Mouse (Mus musculus) forebrain, embryonic 10.5 days (tissue): ENCODE measurements around the gene Nalcn. TPM values are rescaled to one million over a fixed set of nuclear protein-coding genes. Genes with fewer than 3 reads are reported as not detected.

Experiments
- DNase-seq: peaks from one replicate; pipeline ENCODE4 v3.0.0-alpha.2; 2017; ENCODE audit warnings: low spot score; ENCODE audit errors: extremely low spot score
- H3K27ac ChIP-seq: fragments of 300-500 bp; sonication (generic); 2 replicates; pipeline ENCODE4 v1.5.1; 2016; ENCODE audit warnings: mild to moderate bottlenecking
- H3K27me3 ChIP-seq: fragments of 300-500 bp; sonication (generic); 2 replicates; pipeline ENCODE4 v1.6.1; 2016; ENCODE audit warnings: mild to moderate bottlenecking; ENCODE audit not compliant: poor library complexity, severe bottlenecking
- H3K36me3 ChIP-seq: fragments of 300-500 bp; sonication (generic); replicated peaks from 2 replicates; pipeline ENCODE4 v1.6.1; 2016; ENCODE audit warnings: mild to moderate bottlenecking, moderate library complexity
- H3K4me1 ChIP-seq: fragments of 300-500 bp; sonication (generic); 2 replicates; pipeline ENCODE4 v1.6.1; 2016
- H3K4me3 ChIP-seq: fragments of 300-500 bp; sonication (generic); 2 replicates; pipeline ENCODE4 v1.5.1; 2016; ENCODE audit warnings: mild to moderate bottlenecking, moderate library complexity
- H3K9me3 ChIP-seq: fragments of 300-500 bp; sonication (generic); 2 replicates; pipeline ENCODE4 v1.6.1; 2016; ENCODE audit warnings: mild to moderate bottlenecking, moderate library complexity
- WGBS: fragments of 180-500 bp; shearing (Covaris S2); methylation state at CpG from one replicate; pipeline ENCODE4 v1.1.7; 2016; 5-methylcytosine and 5-hydroxymethylcytosine counted together
- polyA plus RNA-seq: library from polyadenylated mRNA; unstranded; fragments of >200 nt; fragmentation: Nextera tagmentation; extraction: Ambion mirVana; gene quantifications from 2 replicates; pipeline ENCODE4 v1.2.1, GENCODE M21; 2016

Nalcn gene
- polyA plus RNA-seq, 1 experiment from 2014 or later: 1.8 TPM

GRCm38 (mm10) chr14:123566599-123566998 lies 60.3 kb downstream of the Nalcn start:
- WGBS: 91% methylated on average over 2 of the region's 2 CpGs
- no peaks in the 10 kb centered on the region for H3K27me3 ChIP-seq

GRCm38 (mm10) chr14:123555533-123555932 lies 71.4 kb downstream of the Nalcn start:
- DNase-seq: no peak
- H3K27me3 ChIP-seq: no peaks in the 10 kb centered on the region
- H3K4me1 ChIP-seq: peaks cover 13% of the 10 kb centered on the region
- no peak overlapping the region for H3K27ac ChIP-seq
- no peaks in the 10 kb centered on the region for H3K9me3 ChIP-seq
- no peaks in the 10 kb centered on the region for H3K36me3 ChIP-seq
- H3K4me3 ChIP-seq: no peak overlapping the region

More at GRCm38 (mm10) chr14:123566599-123566998, 60.3 kb downstream of the Nalcn start:
- Histone ChIP-seq H3K4me1 (no peaks in the 10 kb centered on the region), H3K4me3 (no peak overlapping the region), H3K9me3 (no peaks in the 10 kb centered on the region), H3K36me3 (no peaks in the 10 kb centered on the region), H3K27ac (no peak overlapping the region)
- no peak for DNase-seq

- H3K4me1 ChIP-seq: peaks cover 13% of the 10 kb centered on the region
- no peaks in the 10 kb centered on the region for H3K27me3 ChIP-seq
- H3K27ac ChIP-seq: no peak overlapping the region
- no peak for DNase-seq
- no peaks in the 10 kb centered on the region for H3K9me3 ChIP-seq
- H3K36me3 ChIP-seq: no peaks in the 10 kb centered on the region
- H3K4me3 ChIP-seq: no peak overlapping the region
- WGBS: 75% methylated on average over 4 of the region's 4 CpGs
Observed at GRCm38 (mm10) chr14:123554936-123555335, 72.0 kb downstream of the Nalcn start.

- no peak for DNase-seq
- Histone ChIP-seq H3K27ac (no peak overlapping the region), H3K27me3 (no peaks in the 10 kb centered on the region), H3K36me3 (no peaks in the 10 kb centered on the region), H3K9me3 (no peaks in the 10 kb centered on the region), H3K4me3 (no peak overlapping the region), H3K4me1 (no peaks in the 10 kb centered on the region)
Observed at GRCm38 (mm10) chr14:123542362-123542761, 84.6 kb downstream of the Nalcn start.

GRCm38 (mm10) chr14:123535636-123536035 lies 91.3 kb downstream of the Nalcn start:
- Histone ChIP-seq H3K9me3 (no peaks in the 10 kb centered on the region), H3K27ac (no peak overlapping the region), H3K4me1 (peaks cover 11% of the 10 kb centered on the region), H3K36me3 (no peaks in the 10 kb centered on the region), H3K27me3 (no peaks in the 10 kb centered on the region), H3K4me3 (no peak overlapping the region)
- DNase-seq: no peak
- 88% methylated on average over 2 of the region's 2 CpGs for WGBS

GRCm38 (mm10) chr14:123533000-123533399 lies 93.9 kb downstream of the Nalcn start:
- WGBS: 91% methylated on average over 1 of the region's 1 CpGs
- H3K9me3 ChIP-seq: no peaks in the 10 kb centered on the region
- no peak overlapping the region for H3K4me3 ChIP-seq
- DNase-seq: no peak
- H3K27me3 ChIP-seq: no peaks in the 10 kb centered on the region
- H3K4me1 ChIP-seq: peaks cover 12% of the 10 kb centered on the region
- H3K27ac ChIP-seq: no peak overlapping the region
- no peaks in the 10 kb centered on the region for H3K36me3 ChIP-seq

GRCm38 (mm10) chr14:123531271-123531670 lies 95.7 kb downstream of the Nalcn start:
- DNase-seq: no peak
- H3K27me3 ChIP-seq: no peaks in the 10 kb centered on the region
- WGBS: 13% methylated on average over 1 of the region's 1 CpGs
- no peak overlapping the region for H3K4me3 ChIP-seq
- peaks cover 12% of the 10 kb centered on the region for H3K4me1 ChIP-seq
- peak overlapping the region; percentile 33; the same call in 1 of the 2 replicates for H3K27ac ChIP-seq
- H3K36me3 ChIP-seq: no peaks in the 10 kb centered on the region
- H3K9me3 ChIP-seq: no peaks in the 10 kb centered on the region

- H3K36me3 ChIP-seq: no peaks in the 10 kb centered on the region
- no peak for DNase-seq
- no peak overlapping the region for H3K27ac ChIP-seq
- no peaks in the 10 kb centered on the region for H3K27me3 ChIP-seq
- peaks cover 12% of the 10 kb centered on the region for H3K4me1 ChIP-seq
- H3K9me3 ChIP-seq: no peaks in the 10 kb centered on the region
- H3K4me3 ChIP-seq: no peak overlapping the region
Observed at GRCm38 (mm10) chr14:123529143-123529542, 97.8 kb downstream of the Nalcn start.

- 30% methylated on average over 8 of the region's 8 CpGs for WGBS
- H3K4me1 ChIP-seq: peaks cover 36% of the 10 kb centered on the region
- peak; percentile 79 for DNase-seq
- H3K27ac ChIP-seq: peak overlapping the region; percentile 86
- peak overlapping the region; percentile 12; the same call in 1 of the 2 replicates for H3K4me3 ChIP-seq
- H3K27me3 ChIP-seq: no peaks in the 10 kb centered on the region
- no peaks in the 10 kb centered on the region for H3K9me3 ChIP-seq
- no peaks in the 10 kb centered on the region for H3K36me3 ChIP-seq
Observed at GRCm38 (mm10) chr14:123513376-123514141, 113.4 kb downstream of the Nalcn start.

GRCm38 (mm10) chr14:123512923-123513322 lies 114.0 kb downstream of the Nalcn start:
- H3K4me1 ChIP-seq: peaks cover 36% of the 10 kb centered on the region
- 61% methylated on average over 2 of the region's 2 CpGs for WGBS
- DNase-seq: no peak
- peak overlapping the region; percentile 86 for H3K27ac ChIP-seq
- H3K9me3 ChIP-seq: no peaks in the 10 kb centered on the region
- no peaks in the 10 kb centered on the region for H3K36me3 ChIP-seq
- no peaks in the 10 kb centered on the region for H3K27me3 ChIP-seq
- H3K4me3 ChIP-seq: peak overlapping the region; percentile 12; the same call in 1 of the 2 replicates

- H3K36me3 ChIP-seq: no peaks in the 10 kb centered on the region
- no peak overlapping the region for H3K27ac ChIP-seq
- no peaks in the 10 kb centered on the region for H3K27me3 ChIP-seq
- H3K9me3 ChIP-seq: no peaks in the 10 kb centered on the region
- no peak for DNase-seq
- H3K4me1 ChIP-seq: no peaks in the 10 kb centered on the region
- no peak overlapping the region for H3K4me3 ChIP-seq
Observed at GRCm38 (mm10) chr14:123495544-123495943, 131.4 kb downstream of the Nalcn start.

GRCm38 (mm10) chr14:123488575-123489207 lies 138.3 kb downstream of the Nalcn start:
- WGBS: 87% methylated on average over 1 of the region's 1 CpGs
- Histone ChIP-seq H3K4me1 (peaks cover 12% of the 10 kb centered on the region), H3K9me3 (no peaks in the 10 kb centered on the region), H3K27me3 (no peaks in the 10 kb centered on the region), H3K4me3 (no peak overlapping the region), H3K36me3 (no peaks in the 10 kb centered on the region), H3K27ac (no peak overlapping the region)
- DNase-seq: no peak

- 90% methylated on average over 1 of the region's 1 CpGs for WGBS
- Histone ChIP-seq H3K27ac (no peak overlapping the region), H3K4me1 (no peaks in the 10 kb centered on the region), H3K4me3 (no peak overlapping the region), H3K36me3 (no peaks in the 10 kb centered on the region; the same call in 1 of the 2 replicates), H3K27me3 (no peaks in the 10 kb centered on the region), H3K9me3 (peaks cover 4% of the 10 kb centered on the region; the same call in 1 of the 2 replicates)
- DNase-seq: no peak
Observed at GRCm38 (mm10) chr14:123462026-123462425, 164.9 kb downstream of the Nalcn start.
